1 mouse cellular context compared by ENCODE assay signal in genomic region chr10:54058657-54059056, GRCm38 (mm10).
TF ChIP-seq lines count a peak whose summit lies in the region.

No protein-coding gene starts in this region.

TF ChIP-seq in CH12.LX, 34 proteins besides CTCF, POLR2A, EP300 and RAD21 (continued from another document):
- no peak for TF ChIP-seq USF2 (conservative IDR thresholded peaks at IDR 0.05; ENCODE audit: low read depth, low read length)
- TF ChIP-seq ELF1 (IDR thresholded peaks at IDR 0.05; ENCODE audit: low read depth, low read length) = no peak
- TF ChIP-seq MAZ (IDR thresholded peaks at IDR 0.05; ENCODE audit: low read depth, low read length) = no peak
TF ChIP-seq in CH12.LX: peak in this region for 0.
